Mouse (Mus musculus) G1E (cell line): Measurements from ENCODE around the gene Rab15.

ENCODE experiments used
- CTCF ChIP-seq: IDR thresholded peaks from 2 replicates; pipeline ENCODE4 v1.5.1; 2012; ENCODE audit warnings: low read depth, low read length, inconsistent platforms, mixed read lengths
- GATA2 ChIP-seq: IDR thresholded peaks from 2 replicates; pipeline ENCODE4 v1.6.1; 2012; ENCODE audit warnings: low read depth, low read length, inconsistent platforms, borderline replicate concordance
- POLR2AphosphoS5 ChIP-seq: IDR thresholded peaks from 2 replicates; pipeline ENCODE4 v1.6.1; 2012; ENCODE audit warnings: low read depth, low read length, inconsistent platforms; ENCODE audit not compliant: insufficient replicate concordance
- TAL1 ChIP-seq: conservative IDR thresholded peaks from 2 replicates; pipeline ENCODE4 v1.6.1; 2012; ENCODE audit warnings: low read depth, low read length, inconsistent platforms, mixed read lengths

DNA sequence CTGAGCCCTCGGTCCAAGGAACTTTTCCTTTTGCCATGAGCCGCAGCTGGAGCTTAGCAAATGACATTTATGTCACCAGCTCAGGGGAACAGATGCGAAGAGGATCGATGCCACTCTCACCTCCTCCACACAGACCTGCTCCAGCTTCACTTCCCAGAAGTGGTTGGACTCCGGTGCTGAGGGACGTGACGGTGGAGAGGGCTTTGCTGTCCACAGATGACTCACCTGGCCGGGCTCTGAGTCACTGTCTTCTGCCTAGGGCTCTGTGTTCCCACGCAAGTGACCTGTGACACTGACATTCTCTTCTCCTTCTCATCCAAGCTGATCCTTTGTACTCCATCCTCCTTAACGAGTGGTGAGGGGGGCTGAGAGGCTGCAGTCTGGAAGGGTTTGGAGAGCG lies 40.9 kb upstream of the Rab15 start:
- TF ChIP-seq CTCF (no peak), POLR2AphosphoS5 (no peak), GATA2 (no peak), TAL1 (no peak)
